Mouse (Mus musculus) monocyte, adult 2 months (primary cell): ENCODE data around the gene Sesn2.
A peak's percentile ranks its signal among the peaks of the same experiment; 100 is the strongest.
"Not testable (repeated sequence)": the region's sequence is repeated elsewhere in the genome, so short reads cannot be mapped to it uniquely, and the experiment has no call there.

Source experiments
- DNase-seq, 2 experiments: peaks; one replicate each; pipeline ENCODE4 v3.0.0; 2022; ENCODE audit warnings: low spot score in 2 of 2, low read depth in 1 of 2

Sesn2 gene

DNA sequence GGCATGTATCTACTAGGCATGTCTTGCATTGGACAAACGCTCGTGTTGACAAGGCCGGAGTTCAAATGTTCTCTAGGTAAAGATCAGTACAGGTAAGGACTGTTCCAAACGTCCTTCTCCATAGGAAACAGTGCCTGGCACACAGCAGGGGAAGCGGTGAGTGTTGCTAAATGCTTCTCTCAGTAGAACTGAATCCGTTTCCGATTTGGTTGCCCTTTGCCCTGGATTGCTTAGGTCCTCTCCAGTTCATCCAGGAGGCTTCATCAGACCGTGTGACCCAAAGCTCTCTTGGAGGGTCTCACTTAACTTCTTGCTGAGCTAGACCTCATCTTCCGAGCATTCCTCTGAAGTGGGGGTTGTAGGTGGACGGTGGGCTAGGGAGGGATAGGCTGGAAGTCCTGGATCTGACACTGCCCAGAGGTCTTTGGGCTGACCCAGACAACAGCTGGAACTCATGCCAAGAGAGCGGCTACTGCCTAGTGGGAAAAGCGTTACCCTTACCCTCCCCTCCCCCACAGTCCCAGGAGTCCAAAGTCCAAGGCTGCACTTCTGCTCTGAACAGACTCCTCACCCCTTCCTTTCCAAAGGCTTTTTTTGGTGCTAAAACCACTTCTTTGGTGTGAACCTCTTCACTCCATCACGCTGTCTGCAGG lies 27.2 kb downstream of the Sesn2 start:
- no peak for DNase-seq

DNA sequence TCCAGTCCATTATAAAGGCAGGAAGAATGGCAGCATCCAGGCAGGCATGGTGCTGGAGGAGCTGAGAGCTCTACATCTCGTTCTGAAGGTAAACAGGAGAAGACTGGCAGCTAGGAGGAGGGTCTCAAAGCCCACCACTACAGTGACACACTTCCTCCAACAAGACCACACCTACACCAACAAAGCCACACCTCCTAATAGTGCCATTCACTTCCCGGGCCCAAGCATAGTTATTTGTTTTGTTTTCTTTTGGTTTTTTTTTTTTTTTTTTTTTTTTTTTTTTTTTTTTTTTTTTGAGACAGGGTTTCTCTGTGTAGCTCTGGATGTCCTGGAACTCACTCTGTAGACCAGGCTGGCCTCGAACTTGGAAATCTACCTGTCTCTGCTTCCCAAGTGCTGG lies 28.2 kb downstream of the Sesn2 start:
- DNase-seq: not testable (repeated sequence)

DNA sequence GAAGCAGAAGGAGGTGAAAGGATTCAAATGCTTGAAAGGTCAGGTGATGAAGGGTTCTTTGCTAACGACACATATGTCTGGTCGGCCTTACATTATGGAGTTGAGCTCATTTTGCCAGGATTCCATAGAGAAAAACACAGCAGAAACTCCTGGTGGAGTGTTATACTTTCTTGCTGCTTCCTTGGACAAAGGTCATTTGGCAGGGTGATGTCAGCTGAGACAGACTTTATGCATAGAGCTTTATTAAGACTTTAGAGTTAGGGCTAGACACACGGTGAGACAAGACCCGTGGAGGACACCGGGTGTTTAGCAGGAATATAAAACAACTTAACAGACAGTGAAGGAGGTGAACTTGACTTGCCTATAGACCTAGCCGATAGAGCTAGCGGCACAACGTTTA lies 32.5 kb downstream of the Sesn2 start:
- DNase-seq: no peak

DNA sequence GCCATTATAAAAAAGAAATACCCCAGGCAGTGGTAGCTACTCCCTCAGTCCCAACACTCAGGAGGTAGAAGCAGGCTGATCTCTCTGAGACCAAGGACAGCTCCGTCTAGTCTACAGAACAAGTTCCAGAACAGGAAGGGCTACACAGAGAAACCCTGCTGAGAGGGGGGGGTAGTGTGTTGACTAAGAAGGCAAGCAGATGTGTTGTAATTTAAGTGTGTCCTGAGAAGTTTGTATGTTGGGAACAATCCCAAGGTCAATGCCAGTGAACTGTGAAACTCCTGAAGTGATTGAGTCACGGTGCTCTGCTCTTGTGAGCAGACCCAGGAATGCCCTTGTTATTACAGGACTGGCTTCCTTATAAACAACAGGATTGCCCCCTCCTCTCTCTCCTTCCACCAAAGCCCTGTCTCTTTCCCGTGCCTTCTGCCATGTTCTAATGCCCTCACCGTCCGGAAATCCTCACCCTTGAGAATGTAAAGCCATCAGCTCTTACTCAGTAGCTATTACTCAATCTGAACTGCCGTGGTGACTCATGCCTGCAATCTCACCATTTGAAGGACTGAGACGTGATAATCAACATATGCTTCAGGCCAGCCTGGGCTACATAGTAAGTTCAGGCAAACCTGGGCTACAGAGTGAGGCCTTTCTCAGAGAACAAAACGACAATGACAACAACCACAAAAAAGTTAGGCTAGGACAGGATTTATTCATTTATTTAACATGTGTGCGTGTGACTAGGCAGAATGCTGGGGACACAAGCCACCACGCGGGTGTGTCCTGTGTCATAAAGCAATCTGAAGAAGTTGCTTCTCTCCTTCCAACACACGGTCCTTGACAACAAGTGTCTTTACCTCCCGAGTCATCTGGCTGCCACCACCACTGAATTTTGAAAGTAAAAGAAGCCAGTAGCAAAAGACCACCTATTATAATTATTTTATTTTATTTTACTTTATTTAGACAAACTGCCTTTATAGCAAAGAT lies 34.1 kb downstream of the Sesn2 start:
- peak in 1 of 2 experiments; percentile 15 for DNase-seq

DNA sequence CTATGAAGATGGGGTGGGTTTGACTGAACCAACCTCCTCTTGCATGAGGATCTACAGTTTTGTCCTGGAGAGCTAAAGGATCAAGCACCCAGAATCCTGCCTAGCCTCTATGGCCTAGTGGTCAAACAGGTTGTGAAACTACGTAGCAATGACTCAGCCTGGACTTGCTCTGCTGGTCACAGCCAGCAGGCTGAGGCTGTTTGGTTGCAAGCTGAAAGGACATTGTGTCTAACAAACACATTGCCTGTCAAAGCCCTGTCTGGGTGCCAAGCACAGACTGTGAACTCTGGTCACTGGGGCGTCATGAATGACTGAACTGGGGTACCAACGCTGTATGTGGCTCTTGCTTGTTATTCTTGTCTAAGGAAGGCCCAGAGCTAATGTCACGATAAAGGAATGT lies 35.7 kb downstream of the Sesn2 start:
- DNase-seq: peak in 1 of 2 experiments; percentile 32

DNA sequence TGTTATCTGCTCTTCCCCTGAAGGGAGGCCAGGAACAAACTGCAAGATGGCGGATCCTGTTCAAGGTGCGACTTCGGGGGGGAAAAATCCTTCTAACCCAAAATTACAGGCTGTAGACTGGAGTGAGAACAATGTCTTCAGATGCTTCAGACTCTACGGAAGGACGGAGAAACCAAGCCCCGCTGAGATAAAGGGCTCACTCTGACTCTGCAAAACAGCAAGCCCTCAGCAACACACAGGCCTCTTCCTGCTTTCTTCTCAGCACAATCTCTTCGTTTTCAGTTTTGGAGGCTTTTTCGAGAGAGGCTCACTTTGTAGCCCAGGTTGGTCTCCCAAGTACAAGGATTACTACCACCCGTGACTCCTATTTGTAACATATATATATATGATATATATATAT lies 36.9 kb downstream of the Sesn2 start:
- DNase-seq: no peak

- DNase-seq: no peak
Measured at GRCm38 (mm10) chr4:132469873-132470272, 40.4 kb downstream of the Sesn2 start.

GRCm38 (mm10) chr4:132464255-132464613 lies 46.1 kb downstream of the Sesn2 start:
- no peak for DNase-seq

DNA sequence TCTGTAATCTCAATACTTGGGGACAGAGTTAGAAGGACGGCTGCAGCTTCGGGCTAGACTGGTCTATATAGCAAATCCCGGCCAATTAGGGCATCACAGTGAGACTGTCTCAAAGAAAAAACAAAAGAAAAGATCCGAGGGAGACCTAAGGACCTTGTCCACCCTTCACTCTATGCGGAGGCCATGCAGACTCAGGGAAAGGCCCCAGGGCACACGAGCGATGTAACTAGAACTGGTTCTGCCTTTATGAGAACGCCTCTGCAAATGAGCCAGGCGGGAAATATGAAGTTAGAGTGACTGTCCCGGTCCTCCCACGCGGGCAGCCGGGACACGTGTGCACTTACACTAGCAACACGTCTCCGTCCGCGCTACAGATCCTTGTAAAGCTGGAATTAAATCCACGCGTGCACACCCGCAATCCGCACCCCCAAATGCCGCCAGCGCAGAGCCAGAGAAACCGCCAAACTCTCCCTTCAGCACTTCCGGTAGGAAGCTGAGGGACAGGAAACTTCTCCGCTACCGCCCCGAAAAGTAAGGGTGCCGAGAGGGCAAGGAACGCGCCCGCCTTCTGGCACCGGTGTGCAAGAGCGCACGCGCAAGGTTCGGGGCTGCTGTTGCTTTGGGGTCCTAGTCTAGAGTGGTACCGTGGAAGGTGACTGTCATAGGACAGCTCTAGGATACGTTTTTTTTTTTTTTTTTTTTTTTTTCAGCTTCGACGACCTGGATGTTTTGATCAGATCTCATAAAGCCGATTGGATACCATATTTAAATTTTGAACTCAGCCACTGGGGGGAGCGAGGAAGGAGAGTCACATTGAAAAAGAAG lies 46.7 kb downstream of the Sesn2 start, which contains the start of gene Med18:
Gene Med18 (minus strand): TSS at position 492 of the 825 bp plus-strand sequence.
- DNase-seq: peak; percentile 66 to 80

DNA sequence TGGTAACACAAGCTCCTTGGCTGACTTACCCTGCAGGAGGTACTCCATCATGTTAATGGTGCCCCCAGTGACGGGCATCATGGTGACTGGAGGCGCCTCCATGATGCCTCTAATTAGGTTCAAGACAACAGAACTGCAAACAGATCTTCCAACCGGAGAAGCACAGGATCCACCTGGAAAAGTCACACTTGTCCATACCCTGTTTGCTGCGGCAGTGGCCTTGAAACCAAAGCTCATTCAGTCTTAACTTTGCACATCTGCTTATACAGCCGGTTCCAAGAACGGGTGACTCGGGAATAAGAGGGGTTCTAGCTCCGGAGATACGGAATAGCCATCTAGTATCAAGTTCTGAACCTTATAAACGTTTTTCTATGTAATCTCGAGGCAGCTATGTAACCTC lies 47.5 kb downstream of the Sesn2 start:
- DNase-seq: no peak

DNA sequence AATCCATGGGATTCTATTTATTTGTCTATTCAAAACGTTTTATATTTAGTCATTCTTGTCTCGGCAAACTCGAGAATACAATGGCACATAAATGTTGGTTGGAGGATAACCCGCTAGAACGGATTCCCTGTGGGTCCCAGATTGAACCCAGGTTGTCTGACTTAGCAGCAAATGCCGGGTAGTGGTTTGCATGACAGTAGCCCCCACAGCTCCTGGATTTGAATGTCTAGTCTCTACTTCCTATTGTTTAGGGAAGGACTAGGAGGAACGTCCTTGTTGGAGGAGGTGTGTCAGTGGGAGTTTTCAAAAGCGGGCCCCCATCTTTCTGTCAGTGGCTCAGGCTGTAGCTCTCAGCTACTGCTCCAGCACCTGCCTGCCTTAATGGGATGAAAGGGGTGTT lies 50.1 kb downstream of the Sesn2 start:
- no peak for DNase-seq

DNA sequence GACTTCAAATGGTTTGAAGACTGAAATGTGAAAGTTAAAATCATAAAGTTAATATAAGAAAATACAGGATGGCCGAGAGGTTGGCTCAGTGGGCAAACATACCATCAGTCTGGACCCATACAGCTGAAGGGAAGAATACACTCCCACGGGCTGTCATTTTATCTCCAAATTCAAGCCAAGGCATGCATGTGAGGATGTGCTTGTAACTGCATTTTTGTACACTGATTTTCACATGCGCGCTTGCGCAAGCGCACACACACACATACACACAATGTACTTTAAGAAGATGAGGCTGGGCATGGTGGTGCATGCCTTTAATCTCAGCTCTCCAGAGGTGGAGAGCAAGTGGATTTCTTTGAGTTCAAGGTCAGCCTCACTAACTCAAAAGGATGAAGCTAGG lies 54.7 kb downstream of the Sesn2 start:
- DNase-seq: no peak

- DNase-seq: no peak
Measured at GRCm38 (mm10) chr4:132455146-132455545, 55.2 kb downstream of the Sesn2 start.

DNA sequence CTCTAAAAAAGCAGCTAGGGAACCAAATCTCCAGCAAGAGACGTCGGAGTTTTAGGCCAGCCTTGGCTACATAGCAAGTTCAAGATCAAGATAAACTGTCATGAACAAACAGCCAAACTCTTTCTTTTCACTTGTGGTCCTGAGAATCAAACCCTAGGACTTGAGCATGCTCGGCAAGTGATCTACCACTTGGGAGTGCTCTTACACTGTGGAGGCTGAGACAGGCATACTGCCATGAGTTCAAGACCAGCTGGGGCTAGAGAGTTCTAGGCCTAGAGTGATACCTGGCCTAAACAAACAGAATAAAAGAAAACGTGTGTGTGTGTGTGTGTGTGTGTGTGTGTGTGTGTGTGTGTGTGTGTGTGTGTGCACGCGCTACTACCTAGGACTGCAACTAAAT lies 56.1 kb downstream of the Sesn2 start:
- no peak for DNase-seq

DNA sequence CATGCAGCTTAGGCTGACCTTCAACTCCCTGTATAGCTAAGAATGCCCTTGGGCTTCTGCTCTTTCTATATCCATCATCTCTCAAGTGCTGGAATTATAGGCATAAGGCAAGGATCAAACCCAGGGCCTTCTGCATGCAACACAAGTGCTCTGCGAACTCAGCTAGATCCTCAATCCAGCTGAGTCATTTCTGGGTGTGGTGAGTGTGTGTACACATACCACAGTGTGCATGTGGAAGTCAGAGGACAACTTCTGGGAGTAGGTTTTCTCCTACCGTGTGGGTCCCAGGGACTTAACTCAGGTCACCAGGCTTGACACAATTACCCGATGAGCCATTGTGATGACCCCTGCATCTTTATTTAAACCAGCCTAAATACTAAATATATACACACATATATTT lies 60.5 kb downstream of the Sesn2 start:
- DNase-seq: no peak

DNA sequence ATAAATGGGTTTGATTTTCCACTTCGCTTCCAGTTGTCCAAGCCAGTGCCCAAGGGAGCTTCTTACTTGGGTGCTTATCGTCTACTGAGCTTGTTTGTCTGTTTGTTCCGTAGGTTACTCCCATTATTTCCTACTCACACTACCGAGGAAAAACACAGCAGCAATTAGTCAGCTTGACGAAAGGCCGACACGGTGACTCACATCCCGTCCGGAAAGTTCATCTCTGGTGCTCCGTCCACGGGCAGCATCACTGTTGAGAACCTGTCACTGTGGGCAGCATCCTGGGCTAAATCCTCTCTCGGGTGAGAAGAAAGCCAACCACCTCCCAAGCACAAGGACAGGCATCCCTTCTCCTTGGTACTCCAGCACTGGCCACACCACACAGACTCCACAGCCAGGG lies 64.2 kb downstream of the Sesn2 start:
- no peak for DNase-seq

GRCm38 (mm10) chr4:132444516-132444915 lies 65.8 kb downstream of the Sesn2 start:
- DNase-seq: no peak
